Mouse (Mus musculus) lung, adult 2 months (tissue): ENCODE measurements around the gene Tfg.

ENCODE experiments used
- CTCF ChIP-seq: fragments of 200-500 bp; IDR thresholded peaks from 2 replicates; pipeline ENCODE4 v1.5.1; 2011; ENCODE audit warnings: mild to moderate bottlenecking, low read length, control low read depth; ENCODE audit not compliant: insufficient read depth
- POLR2A ChIP-seq: fragments of 200-500 bp; IDR thresholded peaks from 2 replicates; pipeline ENCODE4 v1.6.1; 2011; ENCODE audit warnings: low read depth, mild to moderate bottlenecking, control low read depth, low read length, borderline replicate concordance; ENCODE audit errors: extremely low read depth

DNA sequence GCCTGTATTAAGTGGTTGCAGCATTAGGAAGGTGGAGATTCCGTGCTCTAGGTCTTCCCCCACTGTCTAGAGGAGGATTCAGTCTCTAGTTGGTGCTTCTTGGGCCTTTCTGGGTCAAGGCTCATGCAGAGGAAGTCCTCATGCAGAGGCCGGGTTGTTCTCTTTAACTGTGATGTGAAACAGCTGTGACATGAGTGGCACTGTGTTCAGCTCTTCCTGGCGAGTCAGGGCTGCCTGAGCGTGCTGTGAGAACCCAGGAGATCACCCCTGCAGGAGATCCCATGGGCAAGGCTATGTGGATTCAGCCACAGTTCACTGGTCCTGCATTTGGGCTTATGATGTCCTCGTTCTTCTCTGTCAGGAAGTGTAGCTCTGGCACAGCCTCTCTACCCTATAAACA lies 47.7 kb downstream of the Tfg start:
- TF ChIP-seq POLR2A (no peak), CTCF (no peak)
